Mouse (Mus musculus) forebrain, embryonic 12.5 days (tissue): ENCODE results near the gene Dgkd. TPM values are rescaled to one million over a fixed set of nuclear protein-coding genes. Genes with fewer than 3 reads are reported as not detected.
"Not testable (repeated sequence)": the region's sequence is repeated elsewhere in the genome, so short reads cannot be mapped to it uniquely, and the experiment has no call there.

Experiments
- ATAC-seq: fragments of 200-750 bp; cut with Nextera tagmentation; 2 replicates; pipeline ENCODE4 v1.8.0; 2017; ENCODE audit warnings: moderate TSS enrichment; ENCODE audit not compliant: low FRiP score
- H3K27ac ChIP-seq: fragments of 300-500 bp; sonication (generic); 2 replicates; pipeline ENCODE4 v1.5.1; 2016; ENCODE audit warnings: mild to moderate bottlenecking
- H3K27me3 ChIP-seq: fragments of 300-500 bp; sonication (generic); 2 replicates; pipeline ENCODE4 v1.6.1; 2016; ENCODE audit warnings: mild to moderate bottlenecking
- H3K36me3 ChIP-seq: fragments of 300-500 bp; sonication (generic); replicated peaks from 2 replicates; pipeline ENCODE4 v1.6.1; 2016; ENCODE audit warnings: mild to moderate bottlenecking
- H3K4me1 ChIP-seq: fragments of 300-500 bp; sonication (generic); 2 replicates; pipeline ENCODE4 v1.6.1; 2016
- H3K4me2 ChIP-seq: fragments of 300-500 bp; sonication (generic); 2 replicates; pipeline ENCODE4 v1.6.1; 2016; ENCODE audit warnings: mild to moderate bottlenecking, moderate library complexity
- H3K4me3 ChIP-seq: fragments of 300-500 bp; sonication (generic); replicated peaks from 2 replicates; pipeline ENCODE4 v1.5.1; 2016; ENCODE audit warnings: mild to moderate bottlenecking
- H3K9ac ChIP-seq: fragments of 300-500 bp; sonication (generic); 2 replicates; pipeline ENCODE4 v1.6.1; 2016; ENCODE audit warnings: mild to moderate bottlenecking
- H3K9me3 ChIP-seq: fragments of 300-500 bp; sonication (generic); 2 replicates; pipeline ENCODE4 v1.6.1; 2016
- WGBS: fragments of 180-500 bp; shearing (Covaris S2); methylation state at CpG from one replicate; pipeline ENCODE4 v1.1.7; 2016; 5-methylcytosine and 5-hydroxymethylcytosine counted together
- polyA plus RNA-seq: library from polyadenylated mRNA; unstranded; fragments of >200 nt; fragmentation: Nextera tagmentation; extraction: Ambion mirVana; gene quantifications from 2 replicates; pipeline ENCODE4 v1.2.1, GENCODE M21; 2016

Dgkd gene
- 43.2 and 45.8 TPM in 2 replicates for polyA plus RNA-seq

DNA sequence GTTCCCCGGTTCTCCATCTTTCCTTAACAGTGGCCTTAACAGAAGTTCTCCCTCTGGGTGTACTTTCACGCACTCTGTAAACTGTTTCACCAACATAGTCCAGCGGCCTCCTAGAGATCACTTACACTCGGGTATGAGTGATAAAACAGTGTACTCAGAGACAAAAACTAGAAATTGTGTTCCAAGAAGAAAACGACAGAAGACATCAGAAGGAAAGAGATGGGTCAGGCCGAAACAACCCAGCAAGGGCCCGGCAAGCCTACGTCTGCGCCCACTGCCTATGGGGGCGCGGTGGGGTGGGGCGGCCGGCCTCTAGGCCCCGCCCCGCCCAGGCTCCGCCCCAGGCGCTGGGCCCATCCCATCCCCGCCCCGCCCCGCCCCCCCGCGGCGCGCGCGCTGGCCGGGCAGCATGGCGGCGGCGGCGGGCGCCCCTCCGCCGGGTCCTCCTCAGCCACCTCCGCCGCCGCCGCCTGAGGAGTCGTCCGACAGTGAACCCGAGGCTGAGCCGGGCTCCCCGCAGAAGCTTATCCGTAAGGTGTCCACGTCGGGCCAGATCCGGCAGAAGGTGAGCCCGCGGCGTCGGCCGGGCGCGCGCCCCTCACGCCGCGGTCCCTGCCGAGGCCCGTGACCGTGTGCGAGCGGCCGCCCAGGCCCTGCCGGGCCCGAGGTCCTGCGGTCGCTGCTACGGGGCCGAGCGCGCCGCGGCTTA lies at the start of gene Dgkd:
Gene Dgkd (plus strand): TSS at position 396 of the 709 bp plus-strand sequence.
- peak; percentile 96 for ATAC-seq
- Histone ChIP-seq H3K4me1 (peaks cover 23% of the 10 kb centered on the region), H3K27me3 (no peaks in the 10 kb centered on the region; the same call in 1 of the 2 replicates), H3K9me3 (no peaks in the 10 kb centered on the region), H3K4me3 (peak within 1 kb of the TSS; percentile 98), H3K36me3 (no peaks in the 10 kb centered on the region), H3K9ac (peak within 1 kb of the TSS; percentile 96), H3K4me2 (peak within 1 kb of the TSS; percentile 94), H3K27ac (peak within 1 kb of the TSS; percentile 70)
- 2% methylated on average over 56 of the region's 74 CpGs for WGBS

GRCm38 (mm10) chr1:87803576-87803975 lies 49.5 kb upstream of the Dgkd start, which contains the start of gene Sag:
Gene Sag (plus strand): TSS chr1:87803680.
- Histone ChIP-seq H3K9me3 (no peaks in the 10 kb centered on the region), H3K36me3 (no peaks in the 10 kb centered on the region), H3K4me3 (no peak within 1 kb of the TSS), H3K9ac (no peak within 1 kb of the TSS), H3K4me1 (no peaks in the 10 kb centered on the region), H3K4me2 (no peak within 1 kb of the TSS), H3K27ac (no peak within 1 kb of the TSS), H3K27me3 (no peaks in the 10 kb centered on the region)
- WGBS, result 81% methylated on average over 6 of the region's 6 CpGs
- ATAC-seq, result no peak

GRCm38 (mm10) chr1:87807751-87808150 lies 45.3 kb upstream of the Dgkd start:
- no peaks in the 10 kb centered on the region for H3K4me1 ChIP-seq
- H3K27ac ChIP-seq, result no peak overlapping the region
- H3K4me2 ChIP-seq, result no peak overlapping the region
- no peaks in the 10 kb centered on the region for H3K36me3 ChIP-seq
- H3K9me3 ChIP-seq, result no peaks in the 10 kb centered on the region
- H3K9ac ChIP-seq, result no peak overlapping the region
- ATAC-seq, result no peak
- H3K27me3 ChIP-seq, result no peaks in the 10 kb centered on the region
- H3K4me3 ChIP-seq, result no peak overlapping the region
- WGBS, result 84% methylated on average over 1 of the region's 1 CpGs

DNA sequence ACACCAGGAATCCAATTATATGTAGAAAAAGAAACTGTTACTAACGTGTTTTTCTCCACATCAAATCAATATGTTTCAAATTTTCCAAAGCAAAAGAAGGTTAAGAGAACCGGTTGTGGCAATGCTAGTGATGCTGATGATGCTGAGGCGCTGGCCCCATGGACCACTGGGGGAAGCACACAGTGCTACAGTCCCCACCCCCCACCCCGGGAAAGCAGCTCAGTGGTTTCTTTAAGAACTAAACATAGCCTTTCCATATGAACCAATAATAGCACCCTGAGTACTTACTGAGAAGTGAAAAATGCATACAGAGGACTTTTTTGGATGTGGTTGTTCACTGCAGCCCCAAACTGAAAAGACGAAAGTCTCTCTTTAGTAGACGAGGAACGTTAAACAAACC lies 41.7 kb upstream of the Dgkd start:
- Histone ChIP-seq H3K4me2 (no peak overlapping the region), H3K27me3 (no peaks in the 10 kb centered on the region), H3K9me3 (no peaks in the 10 kb centered on the region), H3K27ac (no peak overlapping the region), H3K4me1 (no peaks in the 10 kb centered on the region), H3K36me3 (no peaks in the 10 kb centered on the region), H3K9ac (no peak overlapping the region), H3K4me3 (no peak overlapping the region)
- no peak for ATAC-seq
- WGBS, result 94% methylated on average over 7 of the region's 7 CpGs

DNA sequence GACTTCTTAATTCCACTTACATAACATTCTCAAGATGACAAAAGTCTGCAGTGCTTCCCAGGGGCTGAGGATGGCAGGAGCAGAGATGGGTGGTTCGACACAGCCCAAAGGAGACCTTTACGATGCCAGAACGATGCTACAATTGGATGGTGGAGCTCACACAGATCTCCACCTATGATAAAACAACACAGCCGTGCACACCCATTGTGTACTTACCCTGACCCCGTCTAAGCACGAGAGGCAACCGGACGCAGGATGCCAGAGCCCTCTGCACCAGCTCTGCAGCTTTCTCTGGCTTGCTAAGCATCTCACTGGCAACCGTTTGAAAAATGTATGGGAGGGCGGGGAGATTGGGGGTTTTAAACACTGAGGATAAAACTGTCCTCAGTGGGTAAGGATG lies 41.0 kb upstream of the Dgkd start:
- H3K4me1 ChIP-seq, result no peaks in the 10 kb centered on the region
- no peak overlapping the region for H3K27ac ChIP-seq
- no peaks in the 10 kb centered on the region for H3K27me3 ChIP-seq
- H3K4me2 ChIP-seq, result no peak overlapping the region
- 83% methylated on average over 10 of the region's 10 CpGs for WGBS
- H3K9me3 ChIP-seq, result no peaks in the 10 kb centered on the region
- no peak overlapping the region for H3K4me3 ChIP-seq
- H3K36me3 ChIP-seq, result no peaks in the 10 kb centered on the region
- no peak for ATAC-seq
- no peak overlapping the region for H3K9ac ChIP-seq

- ATAC-seq, result no peak
- WGBS, result 80% methylated on average over 6 of the region's 6 CpGs
- no peak overlapping the region for H3K4me3 ChIP-seq
- H3K36me3 ChIP-seq, result no peaks in the 10 kb centered on the region
- no peaks in the 10 kb centered on the region for H3K9me3 ChIP-seq
- no peak overlapping the region for H3K9ac ChIP-seq
- no peak overlapping the region for H3K4me2 ChIP-seq
- H3K27ac ChIP-seq, result no peak overlapping the region
- no peaks in the 10 kb centered on the region for H3K4me1 ChIP-seq
- no peaks in the 10 kb centered on the region for H3K27me3 ChIP-seq
These were observed 39.9 kb upstream of the Dgkd start for GRCm38 (mm10) chr1:87813155-87813554.

DNA sequence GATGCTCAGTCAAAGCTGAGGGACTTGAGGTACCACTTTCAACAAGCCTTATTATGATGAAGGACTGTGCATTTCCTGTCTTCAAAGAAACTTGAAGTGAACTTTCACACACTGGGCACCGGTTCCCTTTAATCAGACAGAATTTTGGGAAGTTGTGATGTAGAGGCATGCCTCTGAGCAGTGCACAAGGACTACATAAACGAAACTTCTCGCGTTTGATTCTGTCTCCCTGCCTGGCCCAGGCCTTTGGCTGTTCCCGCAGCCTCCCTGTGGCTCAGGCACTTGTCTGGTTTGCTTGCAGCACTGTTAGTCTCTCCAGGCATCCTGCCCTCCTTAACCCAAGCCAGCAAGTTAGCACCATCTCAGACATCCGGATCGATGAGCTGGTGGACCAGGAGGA lies 39.4 kb upstream of the Dgkd start:
- Histone ChIP-seq H3K27ac (no peak overlapping the region), H3K4me1 (no peaks in the 10 kb centered on the region), H3K9me3 (no peaks in the 10 kb centered on the region), H3K4me3 (no peak overlapping the region), H3K36me3 (no peaks in the 10 kb centered on the region), H3K9ac (no peak overlapping the region), H3K4me2 (no peak overlapping the region), H3K27me3 (no peaks in the 10 kb centered on the region)
- ATAC-seq, result no peak
- 82% methylated on average over 7 of the region's 7 CpGs for WGBS

GRCm38 (mm10) chr1:87824420-87824995 lies 28.6 kb upstream of the Dgkd start:
- 91% methylated on average over 10 of the region's 10 CpGs for WGBS
- Histone ChIP-seq H3K4me3 (no peak overlapping the region), H3K27me3 (no peaks in the 10 kb centered on the region), H3K27ac (no peak overlapping the region), H3K4me2 (no peak overlapping the region), H3K4me1 (peaks cover 4% of the 10 kb centered on the region; the same call in 1 of the 2 replicates), H3K36me3 (no peaks in the 10 kb centered on the region), H3K9ac (no peak overlapping the region), H3K9me3 (no peaks in the 10 kb centered on the region)
- ATAC-seq, result no peak

- Histone ChIP-seq H3K9ac (no peak overlapping the region), H3K4me2 (no peak overlapping the region), H3K9me3 (no peaks in the 10 kb centered on the region), H3K4me1 (peaks cover 5% of the 10 kb centered on the region; the same call in 1 of the 2 replicates), H3K4me3 (no peak overlapping the region), H3K36me3 (no peaks in the 10 kb centered on the region), H3K27me3 (no peaks in the 10 kb centered on the region), H3K27ac (no peak overlapping the region)
- 90% methylated on average over 5 of the region's 5 CpGs for WGBS
- ATAC-seq, result no peak
These were observed 27.8 kb upstream of the Dgkd start for GRCm38 (mm10) chr1:87825281-87825680.

GRCm38 (mm10) chr1:87825991-87826390 lies 27.1 kb upstream of the Dgkd start:
- Histone ChIP-seq H3K27ac (no peak overlapping the region), H3K4me3 (no peak overlapping the region), H3K9ac (no peak overlapping the region), H3K4me1 (peaks cover 5% of the 10 kb centered on the region; the same call in 1 of the 2 replicates), H3K4me2 (no peak overlapping the region), H3K9me3 (no peaks in the 10 kb centered on the region), H3K27me3 (no peaks in the 10 kb centered on the region), H3K36me3 (no peaks in the 10 kb centered on the region)
- 88% methylated on average over 6 of the region's 6 CpGs for WGBS
- ATAC-seq, result no peak

DNA sequence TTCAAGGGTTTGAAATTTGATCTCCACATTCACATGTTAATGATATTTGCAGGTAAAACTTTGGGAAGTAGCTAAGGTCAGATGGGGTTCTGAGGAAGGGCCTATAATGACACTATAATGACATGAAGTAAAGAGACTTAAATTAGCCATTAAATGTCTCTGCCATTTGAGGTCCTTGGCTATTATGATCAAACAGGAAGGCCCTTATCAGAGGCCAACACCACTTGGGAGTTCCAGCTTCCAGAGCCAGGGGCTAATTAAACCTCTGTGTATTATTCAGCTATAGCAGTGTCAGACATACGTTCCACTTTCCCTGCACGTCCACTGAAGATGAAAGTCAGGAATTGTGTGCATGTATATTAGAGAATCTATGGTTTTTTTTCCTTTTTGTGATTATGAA lies 26.6 kb upstream of the Dgkd start:
- 67% methylated on average over 2 of the region's 2 CpGs for WGBS
- no peak overlapping the region for H3K27ac ChIP-seq
- ATAC-seq, result no peak
- no peak overlapping the region for H3K9ac ChIP-seq
- H3K4me1 ChIP-seq, result peaks cover 5% of the 10 kb centered on the region; the same call in 1 of the 2 replicates
- no peak overlapping the region for H3K4me3 ChIP-seq
- H3K27me3 ChIP-seq, result no peaks in the 10 kb centered on the region
- no peak overlapping the region for H3K4me2 ChIP-seq
- H3K36me3 ChIP-seq, result no peaks in the 10 kb centered on the region
- no peaks in the 10 kb centered on the region for H3K9me3 ChIP-seq

DNA sequence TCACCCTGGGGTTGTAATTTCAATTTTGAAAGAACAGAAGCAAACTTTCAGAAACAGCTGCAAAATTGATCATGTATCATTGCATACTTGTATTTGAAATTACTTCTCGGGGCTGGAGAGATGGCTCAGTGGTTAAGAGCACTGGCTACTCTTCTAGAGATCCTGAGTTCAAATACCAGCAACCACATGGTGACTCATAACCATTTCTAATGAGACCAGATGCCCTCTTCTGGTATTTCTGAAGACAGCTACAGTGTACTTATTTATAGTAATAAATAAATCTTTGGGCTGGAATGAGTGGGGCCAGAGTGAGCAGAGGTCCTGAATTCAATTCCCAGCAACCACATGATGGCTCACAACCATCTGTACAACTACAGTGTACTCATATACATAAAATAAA lies 25.6 kb upstream of the Dgkd start:
- not testable (repeated sequence) for H3K27me3 ChIP-seq, H3K4me1 ChIP-seq, H3K4me3 ChIP-seq, H3K4me2 ChIP-seq, H3K36me3 ChIP-seq, H3K9ac ChIP-seq, ATAC-seq, H3K9me3 ChIP-seq, H3K27ac ChIP-seq
- WGBS, result 94% methylated on average over 1 of the region's 1 CpGs

DNA sequence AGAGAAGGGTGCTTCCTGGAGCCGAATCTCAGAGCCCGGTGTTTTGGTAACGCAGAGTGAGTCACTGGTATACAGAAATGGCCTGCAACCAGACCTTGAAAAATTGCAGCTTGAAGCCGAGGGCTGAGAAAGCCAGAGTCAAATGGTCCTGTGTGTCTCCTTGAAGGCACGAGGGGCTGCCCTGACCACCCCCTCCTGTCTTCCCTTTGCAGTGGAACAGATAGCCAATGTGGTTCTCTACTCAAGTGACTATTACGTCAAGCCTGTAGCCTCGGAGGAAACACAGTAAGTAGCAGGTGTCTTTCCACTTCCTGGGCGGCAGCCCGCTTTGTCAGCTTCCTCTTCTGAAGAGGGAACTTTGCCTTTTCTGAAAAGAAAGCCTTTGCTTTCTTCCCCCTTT lies 24.9 kb upstream of the Dgkd start:
- WGBS, result 79% methylated on average over 9 of the region's 9 CpGs
- no peak for ATAC-seq
- Histone ChIP-seq H3K27ac (no peak overlapping the region), H3K4me1 (peaks cover 5% of the 10 kb centered on the region; the same call in 1 of the 2 replicates), H3K27me3 (no peaks in the 10 kb centered on the region), H3K4me3 (no peak overlapping the region), H3K9me3 (no peaks in the 10 kb centered on the region), H3K9ac (no peak overlapping the region), H3K4me2 (no peak overlapping the region), H3K36me3 (no peaks in the 10 kb centered on the region)
